Mouse (Mus musculus) thymus, postnatal 36 days (tissue): ENCODE measurements around the gene Armcx1.
"Not testable (repeated sequence)": the region's sequence is repeated elsewhere in the genome, so short reads cannot be mapped to it uniquely, and the experiment has no call there.

Experiments
- DNase-seq, 2 experiments: peaks; one replicate each; pipeline ENCODE4 v3.0.0; 2022; ENCODE audit warnings: mixed read lengths in 2 of 2

Armcx1 gene

DNA sequence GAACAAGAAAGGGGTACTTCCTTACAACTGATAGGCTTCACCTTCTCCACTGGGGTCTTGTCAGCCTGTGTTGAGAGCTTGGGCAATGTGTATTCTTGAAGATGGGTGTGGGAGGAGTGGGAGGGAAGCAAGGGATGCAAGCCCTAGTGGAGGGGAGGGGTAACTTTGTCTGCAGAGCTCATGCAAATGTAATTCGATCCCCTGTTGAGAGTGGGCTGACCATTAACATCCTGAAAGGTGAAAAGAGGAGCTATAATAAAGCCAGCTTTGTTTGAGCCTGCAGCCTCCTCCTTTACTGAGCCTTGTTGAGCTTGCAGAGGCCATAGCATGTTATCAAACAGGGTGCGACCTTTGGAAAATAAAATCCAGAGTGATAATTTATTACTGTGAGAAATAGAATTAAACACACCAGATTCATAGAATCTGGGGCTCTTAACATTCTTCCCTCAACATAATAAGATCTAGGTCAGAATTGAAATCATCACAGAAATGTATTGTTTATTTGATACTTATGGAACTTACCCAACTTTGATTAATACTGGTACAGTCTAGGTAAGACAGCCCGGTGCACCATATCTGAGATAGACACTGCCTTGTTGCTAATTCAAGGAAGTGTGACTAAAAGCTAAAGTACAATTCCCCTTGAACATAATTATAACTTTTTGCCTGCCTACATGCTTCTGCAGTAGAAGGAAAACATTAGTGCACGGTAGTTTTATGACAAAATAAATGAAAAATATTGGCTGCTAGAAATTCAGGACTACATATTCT lies 45.9 kb downstream of the Armcx1 start:
- not testable (repeated sequence) for DNase-seq
